Mouse (Mus musculus): ENCODE measurements around the gene Pgm2l1.
A peak's percentile ranks its signal among the peaks of the same experiment; 100 is the strongest.

Gene Pgm2l1

DNA sequence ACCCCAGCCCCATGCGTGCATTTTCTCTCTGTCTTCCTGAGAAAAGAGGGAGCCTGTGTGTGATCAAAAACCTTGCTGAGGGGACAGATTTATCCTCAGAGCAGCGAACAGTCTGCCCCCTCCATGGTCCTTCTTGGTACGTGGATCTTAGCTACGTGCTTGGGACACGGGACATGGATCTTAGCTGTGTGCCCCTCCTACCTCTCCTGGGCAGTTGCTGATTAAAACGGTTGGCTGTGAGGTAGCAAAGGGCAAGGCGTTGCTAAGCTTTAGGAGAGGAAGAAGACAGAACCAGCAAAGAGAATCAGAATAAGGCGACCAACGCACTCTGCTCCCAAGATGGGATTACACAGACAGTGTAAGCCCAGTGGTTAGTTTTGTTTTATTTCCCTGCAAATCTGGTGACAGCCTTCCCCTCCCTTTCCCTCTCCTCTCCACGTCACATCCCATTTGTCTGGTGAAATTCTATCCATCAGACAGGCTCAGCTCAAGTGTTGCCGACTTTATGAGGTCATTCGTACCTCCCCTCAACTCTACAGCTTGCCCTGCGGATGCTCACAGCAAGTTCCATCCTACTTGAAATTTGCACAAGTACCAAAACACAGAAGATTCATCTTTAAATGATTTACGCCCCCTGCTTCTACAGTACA, 71.8 kb downstream of the Pgm2l1 start:
- no peak for DNase-seq

DNA sequence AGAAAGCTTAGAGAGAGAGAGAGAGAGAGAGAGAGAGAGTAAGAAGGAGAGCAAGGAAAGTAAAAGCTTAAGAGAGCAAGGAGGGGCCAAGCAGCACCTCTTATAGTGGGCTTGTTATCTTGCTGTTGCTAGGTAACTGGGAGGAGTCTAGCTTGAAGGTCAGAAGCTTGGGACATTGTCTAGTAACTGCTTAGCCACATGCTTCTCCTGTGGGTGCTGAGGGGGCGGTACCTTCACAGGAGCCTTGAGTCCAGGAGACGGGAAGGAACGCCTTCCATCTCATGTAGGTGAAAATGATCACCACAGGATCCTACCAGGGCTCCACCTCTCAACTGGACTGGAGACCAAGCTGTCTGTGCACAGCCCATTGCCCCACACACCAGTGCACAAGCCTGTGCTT, 74.2 kb downstream of the Pgm2l1 start:
- DNase-seq: no peak

DNA sequence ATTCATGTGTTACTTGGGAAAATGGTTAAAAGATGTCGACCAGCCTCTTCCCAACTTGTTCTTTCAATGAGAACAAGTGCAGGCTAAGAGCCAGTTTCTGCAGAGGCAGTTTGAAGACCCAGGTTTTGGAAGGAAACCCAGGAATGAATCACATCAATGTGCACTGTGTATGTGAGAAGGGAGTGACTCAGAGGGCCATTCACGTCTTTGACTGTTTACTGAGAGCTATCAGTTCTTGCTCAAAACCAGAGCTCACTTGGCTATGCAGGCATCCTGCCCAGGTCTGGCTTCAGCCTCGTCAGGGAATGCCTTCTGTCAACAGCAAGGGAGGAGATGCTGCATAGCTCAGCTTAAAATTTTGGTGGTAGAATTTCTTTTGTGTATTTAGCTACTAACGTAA, 75.1 kb downstream of the Pgm2l1 start:
- peak; percentile 65 for DNase-seq

DNA sequence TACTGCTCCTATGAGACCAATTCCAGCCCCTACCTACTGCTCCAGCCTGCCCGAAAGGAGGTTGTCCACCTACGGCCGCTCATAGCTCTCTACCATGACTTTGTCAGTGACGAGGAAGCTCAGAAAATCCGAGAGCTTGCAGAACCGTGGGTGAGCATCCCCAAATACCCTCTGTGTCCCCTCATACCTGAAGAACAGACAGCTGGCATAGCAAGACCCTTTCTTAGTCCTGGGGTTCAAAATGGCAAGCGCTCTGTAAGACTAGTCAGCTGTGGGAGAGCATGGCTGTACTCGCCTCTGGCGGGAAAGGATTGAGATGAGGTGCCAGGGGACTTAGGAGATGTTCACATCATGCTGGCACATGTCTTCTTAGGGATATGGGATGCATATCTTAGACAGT, 78.7 kb downstream of the Pgm2l1 start:
- DNase-seq: no peak

DNA sequence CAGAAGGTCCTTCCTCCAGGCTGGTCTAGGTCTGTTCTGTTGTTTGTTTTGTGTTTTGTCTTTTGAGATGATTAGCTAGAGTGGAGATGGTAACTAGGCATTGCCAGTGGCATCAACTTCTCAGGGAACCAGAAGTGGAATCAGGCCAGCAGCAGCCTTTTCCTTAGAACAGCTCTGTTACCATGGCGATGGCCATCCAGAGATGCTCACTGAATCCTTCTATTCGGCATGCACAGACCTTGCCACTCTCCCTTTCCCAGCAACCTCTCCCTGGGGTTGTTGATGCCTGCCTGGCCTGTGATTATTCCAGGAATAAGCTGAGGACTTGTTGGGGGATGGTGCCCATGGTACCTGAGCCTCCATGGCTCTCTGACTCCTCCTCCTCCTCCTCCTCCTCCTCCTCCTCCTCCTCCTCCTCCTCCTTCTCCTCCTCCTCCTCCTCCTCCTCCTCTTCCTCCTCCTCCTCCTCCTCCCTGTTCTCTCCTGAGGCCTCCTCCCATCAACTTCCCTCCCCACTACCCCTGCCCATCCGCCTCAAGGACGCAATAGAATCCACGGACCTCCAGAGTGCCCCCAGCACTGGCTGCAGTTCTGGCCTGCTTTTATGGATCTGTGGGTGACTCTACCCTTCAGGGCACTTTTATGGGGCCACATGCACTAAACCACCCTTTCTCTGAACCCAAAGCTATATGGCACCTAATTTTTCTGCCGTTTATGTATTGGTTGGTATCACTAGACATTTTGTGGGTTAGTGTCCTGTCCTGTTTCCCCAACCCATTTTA, 80.9 kb downstream of the Pgm2l1 start:
- peak; percentile 70 for DNase-seq

DNA sequence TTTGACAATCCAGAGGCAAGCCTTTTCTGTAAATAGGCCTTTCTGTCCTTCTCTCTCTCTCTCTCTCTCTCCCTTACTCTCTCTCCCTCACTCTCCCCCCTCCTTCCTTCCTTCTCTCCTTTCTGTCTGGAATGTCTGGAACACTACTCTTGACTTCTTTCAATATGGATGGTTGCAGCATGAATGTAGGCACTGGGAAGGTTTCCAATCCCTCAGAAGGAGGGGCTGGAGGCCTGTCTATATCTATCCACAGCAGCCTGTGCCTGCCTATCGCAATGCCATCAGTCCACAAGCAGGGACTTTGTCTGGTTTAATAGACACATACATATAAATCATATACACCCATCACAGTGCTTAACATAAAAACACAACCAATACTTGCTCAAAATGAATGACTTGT, 82.0 kb downstream of the Pgm2l1 start:
- no peak for DNase-seq

DNA sequence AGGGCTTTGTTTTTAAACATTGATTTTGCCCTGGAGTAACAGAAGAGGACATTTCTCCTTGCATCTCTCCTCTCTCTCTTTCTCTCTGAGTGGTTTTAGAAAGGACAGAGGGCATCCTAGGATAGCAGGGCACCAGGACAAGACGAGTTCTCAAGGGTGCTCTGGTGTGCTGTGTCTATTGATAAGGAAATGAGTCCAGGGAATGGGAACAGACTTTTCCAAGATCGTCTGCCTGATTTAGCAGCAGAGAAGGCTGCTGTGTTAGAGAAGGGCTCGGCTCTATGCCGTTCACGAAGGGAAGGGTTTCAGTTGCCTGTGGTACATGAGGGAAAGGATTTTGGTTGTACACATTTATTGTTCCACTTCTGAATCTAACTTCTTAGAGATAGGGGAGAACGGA, 82.5 kb downstream of the Pgm2l1 start:
- no peak for DNase-seq

DNA sequence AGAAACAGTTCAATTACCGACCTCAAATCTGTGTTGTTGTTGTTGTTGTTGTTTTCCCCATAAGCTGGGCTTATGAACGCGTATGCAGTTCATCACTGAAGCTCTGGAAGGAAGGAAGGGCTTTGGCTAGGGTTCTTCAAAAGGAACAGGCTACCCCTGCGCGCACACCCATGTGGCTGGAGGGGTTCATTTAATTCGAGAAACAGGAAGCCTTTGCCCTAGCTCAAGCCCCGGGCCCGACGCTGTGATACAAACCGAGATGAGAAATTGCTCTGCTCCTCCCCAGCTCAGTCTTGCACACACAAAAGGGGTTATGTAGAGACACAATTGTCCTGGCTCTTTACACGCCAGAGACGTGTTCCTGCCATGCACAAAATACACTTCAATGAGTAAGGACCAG, 83.1 kb downstream of the Pgm2l1 start:
- DNase-seq: no peak

DNA sequence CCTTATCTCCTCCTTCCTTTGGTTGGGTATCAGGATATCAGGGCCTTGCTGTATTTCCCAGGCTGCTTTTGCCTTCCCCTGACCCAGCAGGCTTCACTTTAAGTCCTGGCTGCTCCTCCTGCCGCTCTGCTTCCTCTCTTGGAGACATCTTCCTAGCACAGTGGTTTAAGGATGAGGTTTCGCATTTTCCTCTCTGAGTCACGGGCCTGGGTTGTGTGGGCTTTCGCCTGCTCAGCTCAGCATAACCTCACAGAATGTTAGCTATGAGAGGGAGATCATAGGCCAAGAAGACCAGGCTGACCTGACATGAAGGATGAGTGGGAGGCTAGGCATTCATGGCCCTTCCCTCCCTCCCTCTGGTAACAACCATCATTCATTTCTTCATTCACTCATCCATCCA, 85.5 kb downstream of the Pgm2l1 start:
- DNase-seq: no peak

DNA sequence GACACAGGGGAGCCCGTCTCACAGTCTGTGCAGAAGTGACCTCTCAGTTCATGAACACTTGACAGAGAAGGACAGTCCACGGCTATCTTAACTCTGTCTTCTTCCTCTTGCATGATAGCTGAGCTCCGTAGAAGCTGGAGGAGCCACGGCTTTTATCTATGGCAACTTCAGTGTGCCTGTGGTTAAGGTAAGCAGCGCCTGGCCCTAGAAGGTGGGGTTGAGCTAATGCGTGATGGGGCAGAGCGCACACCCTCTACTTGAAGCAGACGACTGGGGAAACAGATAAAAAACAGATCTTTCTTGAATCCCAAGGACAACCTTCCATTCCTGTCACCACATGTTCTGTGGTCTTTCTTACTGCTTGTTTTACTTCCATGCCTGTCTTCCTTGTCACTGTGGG, 89.7 kb downstream of the Pgm2l1 start:
- DNase-seq: no peak

DNA sequence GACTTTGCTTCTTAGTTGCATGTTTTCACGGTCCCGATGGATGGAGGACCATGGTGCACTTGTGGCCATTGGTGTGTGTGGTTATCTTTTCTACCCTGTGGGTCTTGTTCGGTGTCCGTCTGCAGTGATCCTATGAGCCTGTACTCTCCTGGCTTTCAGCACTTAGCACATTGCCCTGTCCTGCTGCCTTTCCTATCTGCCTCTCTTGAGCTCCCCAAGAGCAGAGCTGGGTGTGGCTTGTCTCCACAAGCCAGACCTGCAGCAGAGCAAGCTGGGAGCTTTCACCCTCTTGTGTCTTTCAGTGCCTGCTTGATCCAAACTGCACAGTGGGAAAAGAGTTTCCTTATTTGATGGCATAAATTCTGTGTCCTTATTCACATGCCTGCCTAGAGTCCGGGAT, 90.3 kb downstream of the Pgm2l1 start:
- DNase-seq: no peak

DNA sequence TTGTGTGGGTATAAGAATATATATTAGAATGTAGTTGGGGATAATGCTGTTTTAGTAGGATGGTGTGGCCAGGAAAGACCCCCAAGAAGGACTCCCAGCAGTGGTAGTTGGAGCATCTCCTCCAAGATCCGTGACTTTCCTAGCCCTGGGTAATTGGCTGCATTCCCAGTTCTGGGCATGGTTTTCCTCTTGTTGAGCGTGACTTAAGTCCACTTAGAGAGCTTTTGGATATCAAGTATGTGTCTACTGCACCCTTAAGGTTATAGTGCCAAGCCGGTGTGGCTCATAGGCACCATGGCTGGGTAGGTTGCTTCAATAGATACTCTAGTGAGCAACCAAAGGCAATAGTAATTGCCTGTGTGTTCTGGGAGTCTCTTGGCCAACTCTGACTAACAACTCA, 96.5 kb downstream of the Pgm2l1 start:
- no peak for DNase-seq

DNA sequence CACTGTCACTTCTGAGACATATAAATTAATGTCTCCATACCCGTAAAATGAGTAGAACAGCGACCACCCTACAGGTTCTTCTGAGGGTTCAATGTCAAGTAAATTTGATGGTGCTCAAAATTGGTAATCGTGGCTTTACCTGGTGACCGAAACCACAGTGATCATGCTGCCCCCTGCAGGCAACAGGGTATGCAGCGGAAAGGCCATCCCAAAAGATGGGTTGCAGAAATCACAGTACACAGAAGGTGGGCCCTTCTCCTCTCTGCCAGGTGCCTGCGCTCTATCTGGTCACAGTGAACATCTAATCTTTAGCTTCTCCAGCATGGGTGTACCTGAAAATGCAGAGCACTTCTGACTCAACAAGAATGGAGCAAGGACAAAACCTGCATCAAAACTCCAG, 98.3 kb downstream of the Pgm2l1 start:
- DNase-seq: peak; percentile 60

DNA sequence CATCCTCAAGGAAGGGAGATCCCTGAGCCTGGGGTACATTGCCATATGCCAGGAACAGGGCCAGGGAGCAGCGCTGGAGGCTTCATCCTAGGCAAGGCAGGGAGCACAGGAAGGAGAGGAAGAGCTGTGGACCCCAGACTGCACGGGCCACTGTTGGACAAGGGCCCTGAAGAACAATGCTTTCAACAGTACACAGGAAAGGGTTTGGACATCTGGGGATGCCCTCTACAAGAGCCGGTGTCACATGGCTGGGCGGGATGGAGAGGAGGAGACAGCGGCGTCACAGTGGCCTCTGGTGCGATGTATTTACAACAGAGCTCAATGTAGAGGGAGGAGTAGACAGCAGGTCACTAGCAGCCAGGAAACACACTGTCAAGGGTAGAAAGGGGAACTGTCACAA, 100.3 kb downstream of the Pgm2l1 start:
- DNase-seq: no peak
